Mouse (Mus musculus) liver, embryonic 11.5 days (tissue): ENCODE measurements around the gene Serpinb6c. TPM values are rescaled to one million over a fixed set of nuclear protein-coding genes. Genes with fewer than 3 reads are reported as not detected.

Experiments
- ATAC-seq: fragments of 200-750 bp; cut with Nextera tagmentation; replicated peaks from 2 replicates; pipeline ENCODE4 v1.8.0; 2017; ENCODE audit warnings: moderate number of reproducible peaks, mild to moderate bottlenecking, moderate TSS enrichment, moderate library complexity; ENCODE audit not compliant: low FRiP score
- DNase-seq: peaks from one replicate; pipeline ENCODE4 v3.0.0-alpha.2; 2017; ENCODE audit warnings: low spot score
- H3K27ac ChIP-seq: fragments of 300-500 bp; sonication (generic); 2 replicates; pipeline ENCODE4 v1.5.1; 2014; ENCODE audit warnings: mild to moderate bottlenecking, low read depth, low read length, control low read depth
- H3K27me3 ChIP-seq: fragments of 300-500 bp; sonication (generic); replicated peaks from 2 replicates; pipeline ENCODE4 v1.6.1; 2014; ENCODE audit warnings: low read length, mixed read lengths; ENCODE audit not compliant: control insufficient read depth, insufficient read depth
- H3K36me3 ChIP-seq: fragments of 300-500 bp; sonication (generic); 2 replicates; pipeline ENCODE4 v1.6.1; 2014; ENCODE audit warnings: mild to moderate bottlenecking, low read length, moderate library complexity, mixed read lengths; ENCODE audit not compliant: control insufficient read depth, insufficient read depth
- H3K4me1 ChIP-seq: fragments of 300-500 bp; sonication (generic); replicated peaks from 2 replicates; pipeline ENCODE4 v1.6.1; 2014; ENCODE audit warnings: low read length, mixed read lengths; ENCODE audit not compliant: control insufficient read depth, insufficient read depth
- H3K4me2 ChIP-seq: fragments of 300-500 bp; sonication (generic); 2 replicates; pipeline ENCODE4 v1.6.1; 2014; ENCODE audit warnings: mild to moderate bottlenecking, control low read depth, moderate library complexity
- H3K4me3 ChIP-seq: fragments of 300-500 bp; sonication (generic); 2 replicates; pipeline ENCODE4 v1.5.1; 2014; ENCODE audit warnings: low read depth, low read length, control low read depth
- H3K9ac ChIP-seq: fragments of 300-500 bp; sonication (generic); 2 replicates; pipeline ENCODE4 v1.6.1; 2014; ENCODE audit warnings: low read depth, low read length, control low read depth
- H3K9me3 ChIP-seq: fragments of 300-500 bp; sonication (generic); 2 replicates; pipeline ENCODE4 v1.6.1; 2016; ENCODE audit warnings: low read length, inconsistent platforms, mixed read lengths; ENCODE audit not compliant: control insufficient read depth
- WGBS: fragments of 180-500 bp; shearing (Covaris S2); extraction: QIAGEN DNeasy Blood & Tissue Kit; methylation state at CpG from one replicate; pipeline ENCODE4 v1.1.7; 2014; 5-methylcytosine and 5-hydroxymethylcytosine counted together
- polyA plus RNA-seq: library from polyadenylated mRNA; unstranded; fragments of >200 nt; fragmentation: Nextera tagmentation; extraction: Ambion mirVana; gene quantifications from 2 replicates; pipeline ENCODE4 v1.2.1, GENCODE M21; 2014

Serpinb6c gene
- polyA plus RNA-seq, 1 experiment from 2014 or later = not detected

DNA sequence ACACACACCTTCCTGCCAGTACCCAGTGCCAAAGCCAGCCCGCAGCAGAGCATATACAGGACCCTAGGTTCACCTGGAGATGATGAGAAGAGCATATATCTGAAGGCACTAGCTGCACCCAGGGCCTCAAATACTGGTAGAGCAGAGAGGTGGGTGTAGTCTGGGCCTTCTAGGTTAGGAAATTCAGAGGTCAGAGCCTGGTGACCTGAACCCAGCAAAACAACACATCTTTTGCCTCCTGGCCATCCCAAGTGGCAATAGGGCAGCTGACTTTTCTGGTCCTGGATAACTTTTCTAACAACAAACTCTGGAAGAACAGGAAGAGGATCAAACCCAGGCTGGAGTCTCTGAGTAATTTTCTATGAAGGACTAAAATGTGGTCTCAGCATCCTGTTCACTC lies 62.2 kb downstream of the Serpinb6c start, which contains the start of gene Serpinb6e:
Gene Serpinb6e (minus strand): TSS at position 101 of the 400 bp plus-strand sequence.
- Histone ChIP-seq H3K4me2 (no peak within 1 kb of the TSS), H3K9me3 (no peaks in the 10 kb centered on the region), H3K4me3 (no peak within 1 kb of the TSS), H3K27ac (no peak within 1 kb of the TSS), H3K27me3 (no peaks in the 10 kb centered on the region), H3K36me3 (no peaks in the 10 kb centered on the region), H3K4me1 (no peaks in the 10 kb centered on the region), H3K9ac (no peak within 1 kb of the TSS)
- no peak for ATAC-seq
- WGBS = 44% methylated on average over 1 of the region's 1 CpGs
- no peak for DNase-seq

- Histone ChIP-seq H3K4me2 (no peak overlapping the region), H3K27me3 (no peaks in the 10 kb centered on the region), H3K4me3 (no peak overlapping the region), H3K9me3 (no peaks in the 10 kb centered on the region), H3K36me3 (no peaks in the 10 kb centered on the region), H3K9ac (no peak overlapping the region), H3K4me1 (no peaks in the 10 kb centered on the region), H3K27ac (no peak overlapping the region)
- ATAC-seq (no peak), DNase-seq (no peak)
- WGBS = 76% methylated on average over 2 of the region's 2 CpGs
Observed at GRCm38 (mm10) chr13:33830751-33831150, 74.8 kb downstream of the Serpinb6c start.

Other genes starting within 250 kb of the Serpinb6c start
- not detected in 2 replicates for gene Serpinb6d, start 244.3 kb downstream of the Serpinb6c start, polyA plus RNA-seq
- gene Serpinb6e, start 62.3 kb downstream of the Serpinb6c start, polyA plus RNA-seq = not detected in 2 replicates
- 35.7 and 36.5 TPM in 2 replicates for gene Nqo2, start 59.0 kb upstream of the Serpinb6c start, polyA plus RNA-seq
- gene Ripk1, start 96.7 kb upstream of the Serpinb6c start, polyA plus RNA-seq = 18.6 and 23.4 TPM in 2 replicates
- gene Serpinb6a, start 97.1 kb upstream of the Serpinb6c start, polyA plus RNA-seq = 23.6 and 24.1 TPM in 2 replicates
- gene Bphl, start 131.9 kb upstream of the Serpinb6c start, polyA plus RNA-seq = 32.8 and 35.3 TPM in 2 replicates
- gene Tubb2a, start 172.3 kb upstream of the Serpinb6c start, polyA plus RNA-seq = 81.0 and 87.9 TPM in 2 replicates
- 7.6 and 7.7 TPM in 2 replicates for gene Tubb2b, start 224.8 kb upstream of the Serpinb6c start, polyA plus RNA-seq